Comparison of ENCODE assay signal across 9 mouse cellular contexts in genomic region chr2:32601417-32602065, GRCm38 (mm10). TPM values are rescaled to one million over a fixed set of nuclear protein-coding genes. Genes with fewer than 3 reads are reported as not detected.
DNase-seq lines count a peak whose midpoint lies in the region; ATAC-seq lines count a peak whose summit lies in the region.
"Had no signal": no experiment of that assay in that cellular context is flagged by ENCODE, and none has a peak within 500 bp of the region (broad histone marks: within the 10 kb centered on the region; RNA-seq: fewer than 3 reads in every experiment).

No protein-coding gene starts in this region.

- H3K4me2 ChIP-seq in kidney, embryonic 14.5 days (replicated peaks; ENCODE audit: low read depth, low read length) = no peak overlapping the region
- no peak overlapping the region for H3K4me2 ChIP-seq in embryonic facial prominence, embryonic 11.5 days (ENCODE audit: low read depth, low read length)
- H3K4me2 ChIP-seq in midbrain, embryonic 12.5 days (replicated peaks) = no peak overlapping the region

- H3K4me1 ChIP-seq in kidney, embryonic 14.5 days (ENCODE audit: control insufficient read depth, insufficient read depth, low read length) = 0 out of 2 replicates have a peak, but pooled peaks cover 3% of the 10 kb centered on the region
- H3K4me1 ChIP-seq in embryonic facial prominence, embryonic 11.5 days (ENCODE audit: control insufficient read depth, insufficient read depth, low read length) = no peaks in the 10 kb centered on the region; the same call in 1 of the 2 replicates
- peaks cover 19% of the 10 kb centered on the region for H3K4me1 ChIP-seq in limb, embryonic 10.5 days
- peaks cover 4% of the 10 kb centered on the region for H3K4me1 ChIP-seq in midbrain, embryonic 12.5 days

- no peaks in the 10 kb centered on the region for H3K9me3 ChIP-seq in kidney, embryonic 14.5 days (ENCODE audit: control insufficient read depth, low read length)
- no peaks in the 10 kb centered on the region for H3K9me3 ChIP-seq in embryonic facial prominence, embryonic 11.5 days (replicated peaks; ENCODE audit: control insufficient read depth, low read length)
- H3K9me3 ChIP-seq in limb, embryonic 10.5 days (replicated peaks) = no peaks in the 10 kb centered on the region
- no peaks in the 10 kb centered on the region for H3K9me3 ChIP-seq in midbrain, embryonic 12.5 days

- H3K27me3 ChIP-seq in kidney, embryonic 14.5 days (ENCODE audit: control insufficient read depth, insufficient read depth, low read length) = no peaks in the 10 kb centered on the region
- no peaks in the 10 kb centered on the region for H3K27me3 ChIP-seq in embryonic facial prominence, embryonic 11.5 days (ENCODE audit: control insufficient read depth, insufficient read depth, low read length)
- H3K27me3 ChIP-seq in limb, embryonic 10.5 days (ENCODE audit: low read depth, poor library complexity, severe bottlenecking) = no peaks in the 10 kb centered on the region
- 0 out of 2 replicates have a peak, but pooled peaks cover 3% of the 10 kb centered on the region for H3K27me3 ChIP-seq in midbrain, embryonic 12.5 days

- H3K4me3 ChIP-seq in kidney, embryonic 14.5 days (ENCODE audit: low read length) = no peak overlapping the region
- no peak overlapping the region for H3K4me3 ChIP-seq in embryonic facial prominence, embryonic 11.5 days (ENCODE audit: low read depth, low read length)
- no peak overlapping the region for H3K4me3 ChIP-seq in limb, embryonic 10.5 days
- no peak overlapping the region for H3K4me3 ChIP-seq in midbrain, embryonic 12.5 days

- no peak overlapping the region for H3K27ac ChIP-seq in kidney, embryonic 14.5 days (ENCODE audit: low read depth, low read length)
- H3K27ac ChIP-seq in embryonic facial prominence, embryonic 11.5 days (replicated peaks; ENCODE audit: low read depth, low read length) = no peak overlapping the region
- peak overlapping the region; percentile 87 for H3K27ac ChIP-seq in limb, embryonic 10.5 days
- H3K27ac ChIP-seq in midbrain, embryonic 12.5 days (replicated peaks) = no peak overlapping the region

- no peak overlapping the region for H3K9ac ChIP-seq in kidney, embryonic 14.5 days (ENCODE audit: low read depth, low read length)
- no peak overlapping the region for H3K9ac ChIP-seq in embryonic facial prominence, embryonic 11.5 days (replicated peaks; ENCODE audit: low read length)
- H3K9ac ChIP-seq in midbrain, embryonic 12.5 days (replicated peaks) = 0 out of 2 replicates have a peak overlapping the region, but pooled peaks have one; percentile 24

- 0 out of 2 replicates have a peak, but pooled peaks have one; percentile 36 for ATAC-seq in kidney, embryonic 14.5 days (ENCODE audit: low FRiP score, low TSS enrichment)
- ATAC-seq in embryonic facial prominence, embryonic 11.5 days (replicated peaks; ENCODE audit: insufficient number of reproducible peaks, low FRiP score, low TSS enrichment, low read depth) = 0 out of 2 replicates have a peak, but pooled peaks have one; percentile 31
- ATAC-seq in midbrain, embryonic 12.5 days (ENCODE audit: low FRiP score, low read depth) = no peak

- 56% methylated on average over 7 of the region's 8 CpGs for WGBS in kidney, embryonic 14.5 days
- 41% methylated on average over 8 of the region's 8 CpGs for WGBS in embryonic facial prominence, embryonic 11.5 days
- WGBS in limb, embryonic 10.5 days = 46% methylated on average over 8 of the region's 8 CpGs
- WGBS in midbrain, embryonic 12.5 days = 47% methylated on average over 8 of the region's 8 CpGs

- H3K36me3 ChIP-seq in kidney, embryonic 14.5 days (ENCODE audit: control insufficient read depth, insufficient read depth, low read length) = peaks cover 13% of the 10 kb centered on the region; the same call in 1 of the 2 replicates
- H3K36me3 ChIP-seq in embryonic facial prominence, embryonic 11.5 days (replicated peaks; ENCODE audit: control insufficient read depth, insufficient read depth, low read depth, low read length) = no peaks in the 10 kb centered on the region
- peaks cover 17% of the 10 kb centered on the region for H3K36me3 ChIP-seq in limb, embryonic 10.5 days
- H3K36me3 ChIP-seq in midbrain, embryonic 12.5 days = 0 out of 2 replicates have a peak, but pooled peaks cover 4% of the 10 kb centered on the region

- DNase-seq in kidney, adult 8-10 months = no peak
- peak; percentile 19 for DNase-seq in T-cell, adult 2 months (ENCODE audit: low spot score)
- DNase-seq in embryonic facial prominence, embryonic 11.5 days (ENCODE audit: low spot score) = peak; percentile 65
- DNase-seq in limb, embryonic 10.5 days (ENCODE audit: low spot score) = peak; percentile 52
- DNase-seq in Muller cell, postnatal 12 days (ENCODE audit: inconsistent ontology term) = no peak
- DNase-seq in frontal cortex, postnatal 10 days (ENCODE audit: low spot score in 2 of 2) = no peak

RNA-seq across cellular contexts. Expression of gene St6galnac6, which starts 2.0 kb away (rescaled TPM):
- 7.0 and 8.7 TPM in 2 replicates for polyA plus RNA-seq in kidney, embryonic 14.5 days (2014; fragmentation: Nextera tagmentation; extraction: Ambion mirVana)
- polyA plus RNA-seq in embryonic facial prominence, embryonic 11.5 days (2014; fragmentation: Nextera tagmentation; extraction: Ambion mirVana) = 6.3 and 6.8 TPM in 2 replicates
- 11.8 and 16.7 TPM in 2 replicates for polyA plus RNA-seq in limb, embryonic 10.5 days (2016; fragmentation: Nextera tagmentation; extraction: Ambion mirVana)
- polyA plus RNA-seq in midbrain, embryonic 12.5 days (2016; fragmentation: Nextera tagmentation; extraction: Ambion mirVana) = 10.6 and 11.2 TPM in 2 replicates

RNA-seq across cellular contexts. Expression of gene St6galnac4, which starts 14.6 kb away (rescaled TPM):
- polyA plus RNA-seq in kidney, embryonic 14.5 days (2014; fragmentation: Nextera tagmentation; extraction: Ambion mirVana) = 15.6 and 20.0 TPM in 2 replicates
- polyA plus RNA-seq in embryonic facial prominence, embryonic 11.5 days (2014; fragmentation: Nextera tagmentation; extraction: Ambion mirVana) = 20.3 and 22.8 TPM in 2 replicates
- 26.0 and 26.1 TPM in 2 replicates for polyA plus RNA-seq in limb, embryonic 10.5 days (2016; fragmentation: Nextera tagmentation; extraction: Ambion mirVana)
- polyA plus RNA-seq in midbrain, embryonic 12.5 days (2016; fragmentation: Nextera tagmentation; extraction: Ambion mirVana) = 16.1 and 17.9 TPM in 2 replicates

RNA-seq across cellular contexts. Expression of gene Ak1, which starts 20.0 kb away (rescaled TPM):
- 22.1 and 25.5 TPM in 2 replicates for polyA plus RNA-seq in kidney, embryonic 14.5 days (2014; fragmentation: Nextera tagmentation; extraction: Ambion mirVana)
- 13.7 and 16.6 TPM in 2 replicates for polyA plus RNA-seq in embryonic facial prominence, embryonic 11.5 days (2014; fragmentation: Nextera tagmentation; extraction: Ambion mirVana)
- 21.6 and 35.7 TPM in 2 replicates for polyA plus RNA-seq in limb, embryonic 10.5 days (2016; fragmentation: Nextera tagmentation; extraction: Ambion mirVana)
- polyA plus RNA-seq in midbrain, embryonic 12.5 days (2016; fragmentation: Nextera tagmentation; extraction: Ambion mirVana) = 31.6 and 34.7 TPM in 2 replicates

RNA-seq across cellular contexts. Expression of gene 9430097D07Rik, which starts 26.1 kb away (rescaled TPM):
- polyA plus RNA-seq in kidney, embryonic 14.5 days (2014; fragmentation: Nextera tagmentation; extraction: Ambion mirVana) = 0.14 TPM in 1 of 2 replicates, not detected in the other
- polyA plus RNA-seq in embryonic facial prominence, embryonic 11.5 days (2014; fragmentation: Nextera tagmentation; extraction: Ambion mirVana) = 0.32 and 0.36 TPM in 2 replicates
- 0.24 TPM in 1 of 2 replicates, not detected in the other for polyA plus RNA-seq in limb, embryonic 10.5 days (2016; fragmentation: Nextera tagmentation; extraction: Ambion mirVana)
- polyA plus RNA-seq in midbrain, embryonic 12.5 days (2016; fragmentation: Nextera tagmentation; extraction: Ambion mirVana) = 0.16 and 0.56 TPM in 2 replicates
- polyA plus RNA-seq: erythroblast, embryonic 14.5 days had no signal

RNA-seq across cellular contexts. Expression of gene Pip5kl1, which starts 26.9 kb away (rescaled TPM):
- polyA plus RNA-seq in kidney, embryonic 14.5 days (2014; fragmentation: Nextera tagmentation; extraction: Ambion mirVana) = 1.8 and 2.3 TPM in 2 replicates
- polyA plus RNA-seq in embryonic facial prominence, embryonic 11.5 days (2014; fragmentation: Nextera tagmentation; extraction: Ambion mirVana) = 2.3 and 3.3 TPM in 2 replicates
- polyA plus RNA-seq in limb, embryonic 10.5 days (2016; fragmentation: Nextera tagmentation; extraction: Ambion mirVana) = 1.0 and 2.7 TPM in 2 replicates
- polyA plus RNA-seq in midbrain, embryonic 12.5 days (2016; fragmentation: Nextera tagmentation; extraction: Ambion mirVana) = 2.7 and 3.1 TPM in 2 replicates
- polyA plus RNA-seq: erythroblast, embryonic 14.5 days had no signal

Comparison
In these comparisons a context has a peak if more than half of its experiments do, and no peak if none do; other contexts are left out.
1. DNase-seq: peak in T-cell, adult 2 months (single experiment), embryonic facial prominence, embryonic 11.5 days (single experiment) and limb, embryonic 10.5 days (single experiment); none in kidney, adult 8-10 months (0 of 2), Muller cell, postnatal 12 days (single experiment) and frontal cortex, postnatal 10 days (0 of 2).